Comparison of ENCODE assay signal across 24 mouse cellular contexts in genomic region chr16:4937351-4938190, GRCm38 (mm10). TPM values are rescaled to one million over a fixed set of nuclear protein-coding genes. Genes with fewer than 3 reads are reported as not detected.
A peak's percentile ranks its signal among the peaks of the same experiment; 100 is the strongest.
DNase-seq lines count a peak whose midpoint lies in the region; ATAC-seq and TF ChIP-seq lines count a peak whose summit lies in the region.
"Had no signal": no experiment of that assay in that cellular context is flagged by ENCODE, and none has a peak within 500 bp of the region (broad histone marks: within the 10 kb centered on the region; RNA-seq: fewer than 3 reads in every experiment).

No protein-coding gene starts in this region.

- peaks cover 71% of the 10 kb centered on the region for H3K36me3 ChIP-seq in hindbrain, embryonic 15.5 days
- peaks cover 79% of the 10 kb centered on the region for H3K36me3 ChIP-seq in hindbrain, embryonic 13.5 days
- H3K36me3 ChIP-seq in testis, adult 2 months (ENCODE audit: control insufficient read depth, insufficient read depth, low read length) = peaks cover 3% of the 10 kb centered on the region; the same call in 1 of the 2 replicates
- peaks cover 81% of the 10 kb centered on the region for H3K36me3 ChIP-seq in limb, embryonic 10.5 days

- no peak overlapping the region for H3K4me3 ChIP-seq in hindbrain, embryonic 15.5 days
- no peak overlapping the region for H3K4me3 ChIP-seq in hindbrain, embryonic 13.5 days
- no peak overlapping the region for H3K4me3 ChIP-seq in layer of hippocampus, adult 2 months
- H3K4me3 ChIP-seq in testis, adult 2 months (ENCODE audit: control insufficient read depth, low read depth, low read length) = no peak overlapping the region
- H3K4me3 ChIP-seq in limb, embryonic 10.5 days = no peak overlapping the region

- TF ChIP-seq CTCF in layer of hippocampus, adult 2 months (conservative IDR thresholded peaks at IDR 0.05) = no peak
- TF ChIP-seq CTCF in testis, adult 2 months (IDR thresholded peaks at IDR 0.05; ENCODE audit: control insufficient read depth, insufficient read depth, insufficient replicate concordance, low read depth, low read length) = no peak

- DNase-seq in layer of hippocampus, adult 2 months (ENCODE audit: low spot score in 2 of 2) = no peak
- DNase-seq in layer of hippocampus, adult 8-10 months (ENCODE audit: low spot score in 2 of 2) = no peak
- DNase-seq in testis, postnatal 14 days (ENCODE audit: low spot score) = no peak
- no peak for DNase-seq in ovary, postnatal 10 days (ENCODE audit: low spot score)
- no peak for DNase-seq in limb, embryonic 10.5 days (ENCODE audit: low spot score)
- DNase-seq: adrenal gland, postnatal 10 days; cerebellum, adult 11 months; cerebellum, adult 9-10 months; cerebellum, postnatal 36 days; embryo, embryonic 11 days; heart, postnatal 14 days; liver, postnatal 0 days; lung, postnatal 36 days; right cerebral cortex, postnatal 14 days; thymus, postnatal 14 days had no signal

- no peak overlapping the region for H3K9ac ChIP-seq in hindbrain, embryonic 15.5 days
- H3K9ac ChIP-seq in hindbrain, embryonic 13.5 days = no peak overlapping the region
- H3K9ac ChIP-seq: embryonic facial prominence, embryonic 12.5 days had no signal

- H3K9me3 ChIP-seq in hindbrain, embryonic 15.5 days = no peaks in the 10 kb centered on the region
- no peaks in the 10 kb centered on the region for H3K9me3 ChIP-seq in hindbrain, embryonic 13.5 days
- no peaks in the 10 kb centered on the region for H3K9me3 ChIP-seq in limb, embryonic 10.5 days (replicated peaks)
- H3K9me3 ChIP-seq: embryonic facial prominence, embryonic 12.5 days; forebrain, embryonic 10.5 days; hindbrain, embryonic 10.5 days; intestine, embryonic 15.5 days; liver, embryonic 12.5 days; neural tube, embryonic 13.5 days had no signal

- 90% methylated on average over 8 of the region's 8 CpGs for WGBS in hindbrain, embryonic 15.5 days
- 92% methylated on average over 8 of the region's 8 CpGs for WGBS in hindbrain, embryonic 13.5 days
- WGBS in limb, embryonic 10.5 days = 93% methylated on average over 8 of the region's 8 CpGs

- no peak overlapping the region for H3K4me2 ChIP-seq in hindbrain, embryonic 15.5 days
- no peak overlapping the region for H3K4me2 ChIP-seq in hindbrain, embryonic 13.5 days

- H3K4me1 ChIP-seq in hindbrain, embryonic 15.5 days (replicated peaks) = peaks cover 22% of the 10 kb centered on the region
- peaks cover 21% of the 10 kb centered on the region for H3K4me1 ChIP-seq in hindbrain, embryonic 13.5 days (replicated peaks)
- peaks cover 29% of the 10 kb centered on the region for H3K4me1 ChIP-seq in testis, adult 2 months (ENCODE audit: control insufficient read depth, insufficient read depth, low read length)
- peaks cover 17% of the 10 kb centered on the region for H3K4me1 ChIP-seq in limb, embryonic 10.5 days

- no peaks in the 10 kb centered on the region for H3K27me3 ChIP-seq in hindbrain, embryonic 15.5 days
- no peaks in the 10 kb centered on the region for H3K27me3 ChIP-seq in hindbrain, embryonic 13.5 days
- H3K27me3 ChIP-seq in testis, adult 2 months (ENCODE audit: control insufficient read depth, insufficient read depth, low read length) = no peaks in the 10 kb centered on the region
- no peaks in the 10 kb centered on the region for H3K27me3 ChIP-seq in limb, embryonic 10.5 days (ENCODE audit: low read depth, poor library complexity, severe bottlenecking)
- H3K27me3 ChIP-seq: embryonic facial prominence, embryonic 12.5 days; intestine, embryonic 15.5 days; liver, embryonic 12.5 days; neural tube, embryonic 13.5 days had no signal

- H3K27ac ChIP-seq in hindbrain, embryonic 15.5 days (replicated peaks) = no peak overlapping the region
- no peak overlapping the region for H3K27ac ChIP-seq in hindbrain, embryonic 13.5 days
- peak overlapping the region; percentile 96 for H3K27ac ChIP-seq in layer of hippocampus, adult 2 months
- H3K27ac ChIP-seq in testis, adult 2 months (ENCODE audit: control insufficient read depth, insufficient read depth, low read depth, low read length) = peak overlapping the region; percentile 90
- H3K27ac ChIP-seq in limb, embryonic 10.5 days = no peak overlapping the region
- H3K27ac ChIP-seq: embryonic facial prominence, embryonic 12.5 days; intestine, embryonic 15.5 days had no signal

- ATAC-seq in hindbrain, embryonic 15.5 days (ENCODE audit: low FRiP score, low read depth) = peak; percentile 4; the same call in 1 of the 2 replicates
- no peak for ATAC-seq in hindbrain, embryonic 13.5 days (ENCODE audit: low FRiP score)
- ATAC-seq: liver, postnatal 0 days had no signal

- TF ChIP-seq POLR2A in testis, adult 2 months (IDR thresholded peaks at IDR 0.05; ENCODE audit: control insufficient read depth, low read depth, low read length) = no peak

RNA-seq across cellular contexts. Expression of gene Nudt16l1, which starts 1.0 kb away (rescaled TPM):
- 128 and 130 TPM in 2 replicates for polyA plus RNA-seq in hindbrain, embryonic 15.5 days (2015; fragmentation: Nextera tagmentation; extraction: Ambion mirVana)
- 128 and 131 TPM in 2 replicates for polyA plus RNA-seq in hindbrain, embryonic 13.5 days (2015; fragmentation: Nextera tagmentation; extraction: Ambion mirVana)
- 10 to 100 TPM; 79.1 to 79.6 TPM for total RNA-seq in layer of hippocampus, adult 2 months (2021)
- total RNA-seq in layer of hippocampus, adult 8-10 months (2022) = 10 to 100 TPM; 75.3 to 81.3 (median 78.2) TPM
- polyA plus RNA-seq in testis, adult 2 months (2012; rRNA removed) = 43.1 and 44.3 TPM in 2 replicates
- polyA plus RNA-seq in limb, embryonic 10.5 days (2016; fragmentation: Nextera tagmentation; extraction: Ambion mirVana) = 156 and 167 TPM in 2 replicates

RNA-seq across cellular contexts. Expression of gene Anks3, which starts 26.4 kb away (rescaled TPM):
- 71.4 and 71.9 TPM in 2 replicates for polyA plus RNA-seq in hindbrain, embryonic 15.5 days (2015; fragmentation: Nextera tagmentation; extraction: Ambion mirVana)
- polyA plus RNA-seq in hindbrain, embryonic 13.5 days (2015; fragmentation: Nextera tagmentation; extraction: Ambion mirVana) = 73.4 and 77.6 TPM in 2 replicates
- total RNA-seq in layer of hippocampus, adult 2 months (2021) = 10 to 100 TPM; 75.8 to 98.0 TPM
- 10 to 100 TPM; 67.3 to 90.8 (median 81.5) TPM for total RNA-seq in layer of hippocampus, adult 8-10 months (2022)
- polyA plus RNA-seq in testis, adult 2 months (2012; rRNA removed) = 39.3 and 41.5 TPM in 2 replicates
- 43.6 and 55.6 TPM in 2 replicates for polyA plus RNA-seq in limb, embryonic 10.5 days (2016; fragmentation: Nextera tagmentation; extraction: Ambion mirVana)

RNA-seq across cellular contexts. Expression of gene Mgrn1, which starts 51.5 kb away (rescaled TPM):
- 118 and 126 TPM in 2 replicates for polyA plus RNA-seq in hindbrain, embryonic 15.5 days (2015; fragmentation: Nextera tagmentation; extraction: Ambion mirVana)
- 107 and 115 TPM in 2 replicates for polyA plus RNA-seq in hindbrain, embryonic 13.5 days (2015; fragmentation: Nextera tagmentation; extraction: Ambion mirVana)
- 100 to 1,000 TPM; 211 to 212 TPM for total RNA-seq in layer of hippocampus, adult 2 months (2021)
- total RNA-seq in layer of hippocampus, adult 8-10 months (2022) = 100 to 1,000 TPM; 204 to 222 (median 214) TPM
- 29.1 and 29.6 TPM in 2 replicates for polyA plus RNA-seq in testis, adult 2 months (2012; rRNA removed)
- 68.0 and 84.5 TPM in 2 replicates for polyA plus RNA-seq in limb, embryonic 10.5 days (2016; fragmentation: Nextera tagmentation; extraction: Ambion mirVana)

RNA-seq across cellular contexts. Expression of gene Ubald1, which starts 57.5 kb away (rescaled TPM):
- 51.1 and 69.2 TPM in 2 replicates for polyA plus RNA-seq in hindbrain, embryonic 15.5 days (2015; fragmentation: Nextera tagmentation; extraction: Ambion mirVana)
- 53.7 and 54.1 TPM in 2 replicates for polyA plus RNA-seq in hindbrain, embryonic 13.5 days (2015; fragmentation: Nextera tagmentation; extraction: Ambion mirVana)
- 10 to 100 TPM; 95.8 to 96.4 TPM for total RNA-seq in layer of hippocampus, adult 2 months (2021)
- total RNA-seq in layer of hippocampus, adult 8-10 months (2022) = 10 to 100 TPM; 76.3 to 89.8 (median 82.7) TPM
- 65.2 and 75.6 TPM in 2 replicates for polyA plus RNA-seq in testis, adult 2 months (2012; rRNA removed)
- polyA plus RNA-seq in limb, embryonic 10.5 days (2016; fragmentation: Nextera tagmentation; extraction: Ambion mirVana) = 43.6 and 43.8 TPM in 2 replicates

Comparison
In these comparisons a context has a peak if more than half of its experiments do, and no peak if none do; other contexts are left out.
1. H3K27ac ChIP-seq: peak in layer of hippocampus, adult 2 months (single experiment) and testis, adult 2 months (single experiment); none in hindbrain, embryonic 15.5 days (single experiment), hindbrain, embryonic 13.5 days (single experiment) and limb, embryonic 10.5 days (single experiment).